Mouse (Mus musculus): ENCODE results near the gene Mex3a.
A peak's percentile ranks its signal among the peaks of the same experiment; 100 is the strongest.

Gene Mex3a

DNA sequence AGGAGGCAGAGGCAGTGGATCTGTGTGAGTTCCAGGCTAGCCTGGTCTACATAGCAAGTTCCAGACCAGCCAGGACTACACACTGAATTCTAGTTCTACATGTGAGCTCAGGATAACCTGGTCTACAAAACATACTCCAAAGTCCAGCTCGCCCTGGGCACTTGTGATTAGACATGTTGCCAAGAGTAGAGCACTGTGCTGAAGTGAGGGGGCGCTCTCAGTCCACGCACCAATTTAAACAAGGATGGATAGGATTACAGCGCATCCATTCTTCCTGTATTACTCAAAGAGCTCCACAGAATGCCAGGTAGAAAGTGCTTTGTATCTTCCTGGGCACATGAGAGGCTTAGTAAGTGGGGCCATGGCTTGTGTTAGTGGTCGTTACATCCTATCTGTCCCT, 12.3 kb downstream of the Mex3a start:
- no peak for DNase-seq (ENCODE audit: low spot score)

- no peak for DNase-seq (ENCODE audit: low spot score)
These were observed 12.9 kb downstream of the Mex3a start for GRCm38 (mm10) chr3:88544955-88545591.

GRCm38 (mm10) chr3:88546674-88547418, 14.7 kb downstream of the Mex3a start:
- no peak for DNase-seq (ENCODE audit: low spot score)

GRCm38 (mm10) chr3:88548180-88548917, 16.2 kb downstream of the Mex3a start, which contains the start of gene Rab25:
Gene Rab25 (minus strand): TSS chr3:88548300.
- no peak for DNase-seq (ENCODE audit: low spot score)

DNA sequence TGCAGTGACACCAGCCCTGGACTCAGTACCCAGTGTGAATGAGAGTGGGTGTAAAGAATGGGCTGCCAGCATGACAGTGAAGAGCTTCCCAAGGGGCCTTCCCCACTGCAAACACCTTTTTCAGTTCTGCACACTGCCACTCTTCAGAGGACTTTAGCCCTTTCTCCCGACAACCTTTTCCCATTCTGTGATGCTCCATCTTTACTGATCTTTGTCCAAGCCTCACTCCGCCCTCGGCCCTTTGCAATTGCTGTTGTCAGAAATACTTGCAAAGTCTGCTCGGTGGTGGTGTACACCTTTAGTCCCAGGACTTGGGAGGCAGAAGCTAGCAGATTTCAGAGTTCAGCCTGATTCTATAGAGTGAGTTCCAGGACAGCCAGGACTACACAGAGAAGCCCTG, 19.4 kb downstream of the Mex3a start:
- DNase-seq (ENCODE audit: low spot score): no peak

DNA sequence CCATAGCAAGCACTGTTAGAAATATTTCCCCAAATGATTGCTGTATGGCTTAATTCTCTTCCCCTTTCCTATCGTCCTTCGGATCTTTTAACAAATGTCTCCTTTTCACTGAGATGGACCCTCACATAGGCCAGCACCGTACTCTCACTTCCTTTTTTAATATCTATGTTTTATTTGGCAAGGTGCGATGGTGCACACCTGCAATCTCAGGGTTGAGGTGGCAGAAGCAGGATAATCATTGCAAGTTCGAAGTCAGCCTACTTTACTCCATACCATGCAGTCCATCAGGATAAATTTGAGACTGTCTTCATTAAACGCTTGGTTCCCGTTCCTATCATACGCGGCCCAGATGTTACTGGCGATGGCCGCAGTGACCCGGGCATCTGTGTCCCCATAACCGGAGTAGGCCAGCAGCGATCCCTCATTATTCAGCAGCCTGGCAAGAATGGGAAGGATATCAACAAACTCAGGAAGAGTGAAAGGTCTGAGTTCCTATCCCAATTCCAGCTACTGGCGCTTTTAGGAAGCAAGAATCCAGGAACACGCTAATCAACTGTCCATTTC, 20.0 kb downstream of the Mex3a start:
- no peak for DNase-seq (ENCODE audit: low spot score)

GRCm38 (mm10) chr3:88552676-88553524, 20.7 kb downstream of the Mex3a start, which contains the start of gene Lamtor2:
Gene Lamtor2 (minus strand): TSS chr3:88553074.
- peak; percentile 97 for DNase-seq (ENCODE audit: low spot score)

- peak; percentile 95 for DNase-seq (ENCODE audit: low spot score)
These were observed 21.3 kb downstream of the Mex3a start, which contains the start of gene Ubqln4 for GRCm38 (mm10) chr3:88553525-88553879. Gene Ubqln4 (plus strand): TSS chr3:88553758.

- peak; percentile 84 for DNase-seq (ENCODE audit: low spot score)
These were observed 21.8 kb downstream of the Mex3a start for GRCm38 (mm10) chr3:88553880-88554586.

GRCm38 (mm10) chr3:88555069-88555605, 22.9 kb downstream of the Mex3a start:
- DNase-seq (ENCODE audit: low spot score): no peak

- DNase-seq (ENCODE audit: low spot score): no peak
These were observed 23.5 kb downstream of the Mex3a start for GRCm38 (mm10) chr3:88555731-88556130.

DNA sequence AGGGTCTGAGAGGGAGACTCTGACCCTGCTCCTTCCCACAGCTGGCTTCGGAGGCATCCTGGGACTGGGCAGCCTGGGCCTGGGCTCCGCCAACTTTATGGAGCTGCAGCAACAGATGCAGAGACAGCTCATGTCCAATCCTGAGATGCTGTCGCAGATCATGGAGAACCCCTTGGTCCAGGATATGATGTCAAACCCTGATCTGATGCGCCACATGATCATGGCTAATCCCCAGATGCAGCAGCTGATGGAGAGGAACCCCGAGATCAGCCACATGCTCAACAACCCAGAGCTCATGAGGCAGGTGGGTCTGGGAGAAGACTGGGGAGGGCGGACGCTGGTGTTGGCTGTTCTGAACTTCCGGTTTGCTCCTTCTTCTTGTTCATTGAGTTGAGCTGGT, 24.4 kb downstream of the Mex3a start:
- DNase-seq (ENCODE audit: low spot score): no peak

DNA sequence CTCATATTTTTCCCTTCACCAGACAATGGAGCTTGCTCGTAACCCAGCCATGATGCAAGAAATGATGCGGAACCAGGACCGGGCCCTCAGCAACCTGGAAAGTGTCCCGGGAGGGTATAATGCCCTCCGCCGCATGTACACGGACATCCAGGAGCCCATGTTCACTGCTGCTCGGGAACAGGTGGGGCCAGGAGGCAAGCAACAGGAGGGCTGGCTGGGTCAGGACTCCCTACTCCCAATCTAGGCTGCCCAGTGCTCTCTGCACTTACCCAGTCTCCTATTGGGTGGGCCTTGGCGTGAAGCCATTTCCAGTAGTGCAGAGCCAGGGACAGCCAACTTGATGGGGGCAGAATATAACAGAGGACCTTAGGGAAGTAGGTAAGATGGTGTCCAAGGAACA, 27.4 kb downstream of the Mex3a start:
- DNase-seq (ENCODE audit: low spot score): no peak

- no peak for DNase-seq (ENCODE audit: low spot score)
These were observed 29.8 kb downstream of the Mex3a start for GRCm38 (mm10) chr3:88561989-88562388.

- no peak for DNase-seq (ENCODE audit: low spot score)
These were observed 31.2 kb downstream of the Mex3a start for GRCm38 (mm10) chr3:88563442-88563841.

DNA sequence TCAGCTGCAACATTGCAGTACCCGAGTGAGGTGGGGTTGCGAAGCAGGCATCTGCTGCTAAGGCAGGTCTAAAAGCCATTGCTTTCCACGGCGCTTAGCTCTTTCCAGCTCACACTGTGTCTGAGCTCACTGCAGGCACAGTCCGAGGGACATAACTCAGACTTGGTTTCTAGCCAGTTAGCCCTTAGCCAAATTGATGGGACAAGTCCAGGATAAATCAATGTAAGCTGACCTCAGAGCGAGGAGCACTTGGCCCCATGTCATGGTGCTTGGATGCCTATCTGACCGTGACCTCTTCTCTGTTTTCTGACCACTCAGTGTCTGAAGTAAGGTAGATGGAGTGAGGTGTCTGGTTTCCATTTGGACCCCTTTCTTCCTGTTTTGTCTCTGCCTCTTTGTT, 31.8 kb downstream of the Mex3a start:
- DNase-seq (ENCODE audit: low spot score): no peak

DNA sequence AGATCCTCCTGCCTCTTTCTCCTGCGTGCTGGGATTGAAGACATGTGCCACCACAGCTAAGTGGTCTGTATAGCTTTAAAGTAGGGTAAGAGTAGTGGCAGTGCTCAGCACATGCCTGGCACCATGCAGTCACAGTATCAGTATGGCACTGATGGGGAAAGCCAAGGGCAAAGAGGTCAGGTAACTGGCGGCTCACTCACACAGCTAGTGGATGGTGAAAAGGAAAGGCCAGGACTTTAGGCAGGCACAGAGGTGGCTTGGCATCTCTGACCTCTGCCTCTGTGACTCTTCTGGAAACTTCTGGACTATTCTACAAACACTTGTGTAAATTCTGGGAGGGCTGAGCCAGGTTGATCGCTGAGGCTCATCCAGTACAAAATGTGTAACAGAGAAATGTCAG, 33.9 kb downstream of the Mex3a start:
- no peak for DNase-seq (ENCODE audit: low spot score)

GRCm38 (mm10) chr3:88566536-88567061, 34.4 kb downstream of the Mex3a start:
- DNase-seq (ENCODE audit: low spot score): no peak

GRCm38 (mm10) chr3:88567892-88568291, 35.7 kb downstream of the Mex3a start:
- DNase-seq (ENCODE audit: low spot score): no peak

- no peak for DNase-seq (ENCODE audit: low spot score)
These were observed 36.4 kb downstream of the Mex3a start for GRCm38 (mm10) chr3:88568615-88569014.

Measured in testis, postnatal 10 days (tissue).